Mouse (Mus musculus) retina, postnatal 7 days (tissue): Measurements from ENCODE around the gene Mis18bp1.
A peak's percentile ranks its signal among the peaks of the same experiment; 100 is the strongest.
"Not testable (repeated sequence)": the region's sequence is repeated elsewhere in the genome, so short reads cannot be mapped to it uniquely, and the experiment has no call there.

Experiments
- DNase-seq: peaks from one replicate; pipeline ENCODE4 v3.0.0-alpha.2; 2012; ENCODE audit warnings: low read depth, low spot score

Mis18bp1 gene

GRCm38 (mm10) chr12:65172021-65172951 lies at the start of gene Mis18bp1:
Gene Mis18bp1 (minus strand): TSS chr12:65172604.
- DNase-seq: peak; percentile 91

GRCm38 (mm10) chr12:65216404-65216840 lies 44.0 kb upstream of the Mis18bp1 start:
- DNase-seq: no peak

- no peak for DNase-seq
Observed at GRCm38 (mm10) chr12:65206431-65206830, 34.0 kb upstream of the Mis18bp1 start.

- no peak for DNase-seq
Observed at GRCm38 (mm10) chr12:65201812-65202211, 29.4 kb upstream of the Mis18bp1 start.

GRCm38 (mm10) chr12:65194003-65194530 lies 21.7 kb upstream of the Mis18bp1 start:
- no peak for DNase-seq

DNA sequence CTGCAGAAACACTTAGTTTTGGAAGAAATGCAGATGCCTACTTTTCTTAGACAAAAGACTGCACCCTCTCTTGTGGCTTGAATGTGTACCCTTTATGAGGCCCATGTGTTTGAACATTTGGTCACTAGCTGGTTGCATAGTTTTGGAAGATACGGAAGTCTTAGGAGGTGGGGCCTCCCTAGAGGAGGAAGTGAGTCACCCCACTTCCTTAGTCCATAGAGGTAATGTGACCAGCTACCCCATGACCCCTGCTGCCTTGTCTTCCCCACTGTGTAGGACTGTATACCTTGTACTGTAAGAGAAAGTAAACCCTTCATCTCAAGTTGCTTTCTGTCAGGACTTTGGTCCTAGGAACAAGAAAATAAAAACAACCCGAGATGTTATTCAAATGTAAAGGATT lies 16.8 kb upstream of the Mis18bp1 start:
- no peak for DNase-seq

DNA sequence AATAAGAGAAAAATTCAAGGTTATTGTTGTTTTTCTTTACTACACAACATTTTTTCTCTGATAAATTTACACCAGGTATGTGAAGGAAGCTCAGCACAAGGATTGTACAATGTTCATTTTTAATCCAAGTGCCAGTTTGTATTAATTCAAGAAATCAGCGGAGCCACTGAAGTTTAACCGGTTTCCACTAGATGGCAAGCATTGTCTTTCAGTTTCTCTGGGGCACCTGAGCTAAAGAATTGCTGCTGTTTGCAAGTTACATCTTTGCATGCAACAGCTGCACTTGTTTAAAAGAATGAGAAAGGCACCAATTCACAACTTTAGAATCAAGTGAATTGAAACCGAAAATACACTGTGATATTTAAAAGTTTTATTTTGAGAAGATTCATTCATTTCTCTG lies 15.0 kb upstream of the Mis18bp1 start:
- DNase-seq: no peak

DNA sequence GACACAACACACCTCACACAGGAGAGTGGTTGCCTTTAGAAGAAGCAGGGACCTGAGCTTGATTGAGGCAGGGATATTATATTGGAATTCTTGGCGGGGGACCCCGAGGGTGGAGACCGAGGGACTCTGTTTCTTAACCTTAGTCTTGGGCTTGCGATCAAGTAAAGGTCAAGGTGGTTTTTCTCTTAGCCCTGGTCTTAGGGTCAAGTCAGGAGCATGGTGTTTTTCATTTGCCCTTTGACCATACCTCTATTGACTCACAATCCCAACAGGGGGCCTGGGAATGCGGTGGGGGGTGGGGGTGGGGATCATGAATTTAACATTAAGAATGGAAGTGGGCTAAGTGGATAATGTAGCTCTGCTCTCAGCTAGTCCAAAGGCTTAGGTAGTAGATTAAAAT lies 1.3 kb upstream of the Mis18bp1 start:
- DNase-seq: no peak

GRCm38 (mm10) chr12:65172959-65173358 lies 555 bp upstream of the Mis18bp1 start:
- peak; percentile 9 for DNase-seq

- not testable (repeated sequence) for DNase-seq
Observed at GRCm38 (mm10) chr12:65136121-65136520, 36.3 kb downstream of the Mis18bp1 start.

DNA sequence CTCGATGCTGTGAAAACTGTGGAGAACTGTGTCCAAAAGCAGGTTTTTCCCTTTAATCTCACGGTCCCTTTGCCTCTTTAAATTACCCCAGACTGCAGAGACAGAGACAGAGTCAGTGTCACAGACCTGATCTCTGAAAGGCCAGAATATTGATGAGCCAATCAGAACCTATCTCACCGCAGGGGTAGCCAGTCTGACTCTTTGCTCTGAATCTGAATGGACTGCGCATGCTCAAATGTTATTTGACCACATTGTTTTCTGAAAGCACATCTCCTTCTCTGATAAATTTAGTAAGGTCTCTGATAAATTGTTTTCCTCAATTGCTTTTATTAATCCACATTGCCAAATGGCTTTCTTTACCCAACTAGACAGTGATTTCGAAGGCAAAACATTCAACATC lies 53.0 kb downstream of the Mis18bp1 start:
- no peak for DNase-seq

- no peak for DNase-seq
Observed at GRCm38 (mm10) chr12:65118968-65119367, 53.4 kb downstream of the Mis18bp1 start.

- not testable (repeated sequence) for DNase-seq
Observed at GRCm38 (mm10) chr12:65114978-65115377, 57.4 kb downstream of the Mis18bp1 start.

GRCm38 (mm10) chr12:65113925-65114324 lies 58.5 kb downstream of the Mis18bp1 start:
- no peak for DNase-seq

DNA sequence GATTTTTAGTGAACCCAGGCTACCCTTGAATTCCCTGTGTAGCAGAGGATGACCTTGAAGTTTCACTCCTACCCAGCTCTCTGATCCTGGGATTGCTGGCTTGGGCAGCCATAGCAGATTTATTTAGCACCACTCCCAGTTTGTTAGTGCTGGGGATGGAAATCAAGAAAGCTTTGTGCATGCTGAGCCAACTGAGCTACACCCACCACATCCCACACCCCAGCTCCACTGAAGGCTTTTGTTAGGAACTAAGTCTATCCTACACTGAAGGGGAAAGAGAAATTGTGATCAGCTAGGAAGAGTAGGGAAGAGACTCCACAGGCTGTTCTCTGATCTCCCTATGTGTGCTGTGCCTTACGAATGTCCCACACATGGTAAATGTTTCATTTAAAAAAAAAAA lies 59.6 kb downstream of the Mis18bp1 start:
- no peak for DNase-seq

DNA sequence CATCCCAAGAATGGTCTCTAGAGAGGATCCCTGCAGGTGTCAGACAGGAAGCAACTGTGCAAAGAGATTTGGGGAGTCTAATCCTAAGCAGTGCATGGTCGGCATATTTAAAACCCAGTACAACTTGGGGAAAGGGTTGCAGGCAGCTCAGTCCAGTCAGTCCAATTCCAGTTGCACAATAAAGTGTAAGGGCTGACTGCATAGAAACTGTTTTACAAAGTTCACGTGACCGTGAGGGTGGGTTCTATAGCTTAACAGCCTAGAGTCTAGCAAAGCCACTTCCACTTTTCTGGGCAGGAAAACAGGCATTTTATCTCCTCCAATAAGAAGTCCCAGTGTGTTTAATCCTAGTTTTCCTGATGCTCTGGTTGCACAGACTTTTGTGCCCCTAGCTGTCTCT lies 60.9 kb downstream of the Mis18bp1 start:
- DNase-seq: no peak

GRCm38 (mm10) chr12:65108746-65109145 lies 63.7 kb downstream of the Mis18bp1 start:
- no peak for DNase-seq
